Comparison of ENCODE assay signal across 7 mouse cellular contexts in genomic region chr13:21362621-21363248, GRCm38 (mm10). TPM values are rescaled to one million over a fixed set of nuclear protein-coding genes. Genes with fewer than 3 reads are reported as not detected.
A peak's percentile ranks its signal among the peaks of the same experiment; 100 is the strongest.
DNase-seq lines count a peak whose midpoint lies in the region; ATAC-seq lines count a peak whose summit lies in the region.

TSS of gene Zscan12 (plus strand) at chr13:21362820.

- H3K36me3 ChIP-seq in embryonic facial prominence, embryonic 12.5 days = peaks cover 9% of the 10 kb centered on the region
- no peaks in the 10 kb centered on the region; the same call in 1 of the 2 replicates for H3K36me3 ChIP-seq in limb, embryonic 11.5 days (ENCODE audit: control insufficient read depth, insufficient read depth, low read length)
- peaks cover 8% of the 10 kb centered on the region; the same call in 1 of the 2 replicates for H3K36me3 ChIP-seq in midbrain, embryonic 14.5 days (ENCODE audit: control insufficient read depth, insufficient read depth, low read length)

- DNase-seq in adrenal gland, postnatal 25 days = peak; percentile 89
- peak; percentile 100 for DNase-seq in heart, adult 11 months
- DNase-seq in kidney, adult 18-20 months = peak; percentile 90
- peak; percentile 94 for DNase-seq in limb, embryonic 11.5 days (ENCODE audit: low spot score)
- peak; percentile 97 for DNase-seq in midbrain, embryonic 14.5 days
- peak; percentile 62 to 65 for DNase-seq in spleen, adult 18-20 months

- H3K27ac ChIP-seq in embryonic facial prominence, embryonic 12.5 days = peak within 1 kb of the TSS; percentile 84
- H3K27ac ChIP-seq in limb, embryonic 11.5 days (replicated peaks; ENCODE audit: low read depth, low read length) = peak within 1 kb of the TSS; percentile 69; the same call in 1 of the 2 replicates
- peak within 1 kb of the TSS; percentile 47; the same call in 1 of the 2 replicates for H3K27ac ChIP-seq in midbrain, embryonic 14.5 days (replicated peaks; ENCODE audit: low read depth, low read length)

- WGBS in embryonic facial prominence, embryonic 12.5 days = 1% methylated on average over 29 of the region's 29 CpGs
- WGBS in limb, embryonic 11.5 days = 1% methylated on average over 27 of the region's 29 CpGs
- under 1% methylated on average over 29 of the region's 29 CpGs for WGBS in midbrain, embryonic 14.5 days

- H3K4me1 ChIP-seq in embryonic facial prominence, embryonic 12.5 days = peaks cover 15% of the 10 kb centered on the region
- peaks cover 10% of the 10 kb centered on the region for H3K4me1 ChIP-seq in limb, embryonic 11.5 days (ENCODE audit: control insufficient read depth, insufficient read depth, low read length)
- peaks cover 25% of the 10 kb centered on the region for H3K4me1 ChIP-seq in midbrain, embryonic 14.5 days (ENCODE audit: control insufficient read depth, insufficient read depth, low read length)

- H3K27me3 ChIP-seq in embryonic facial prominence, embryonic 12.5 days = no peaks in the 10 kb centered on the region
- H3K27me3 ChIP-seq in limb, embryonic 11.5 days (ENCODE audit: control insufficient read depth, insufficient read depth, low read length) = no peaks in the 10 kb centered on the region
- H3K27me3 ChIP-seq in midbrain, embryonic 14.5 days (ENCODE audit: control insufficient read depth, insufficient read depth, low read length) = no peaks in the 10 kb centered on the region

- peak; percentile 99 for ATAC-seq in embryonic facial prominence, embryonic 12.5 days (ENCODE audit: insufficient number of reproducible peaks, insufficient read depth, low FRiP score, low TSS enrichment)
- ATAC-seq in limb, embryonic 11.5 days (ENCODE audit: insufficient number of reproducible peaks, low FRiP score, low TSS enrichment, low read depth) = peak; percentile 99
- ATAC-seq in midbrain, embryonic 14.5 days (ENCODE audit: low FRiP score, low TSS enrichment) = peak; percentile 98

- peak within 1 kb of the TSS; percentile 57 for H3K4me2 ChIP-seq in embryonic facial prominence, embryonic 12.5 days (replicated peaks)
- peak within 1 kb of the TSS; percentile 57 for H3K4me2 ChIP-seq in limb, embryonic 11.5 days (ENCODE audit: low read depth, severe bottlenecking)
- H3K4me2 ChIP-seq in midbrain, embryonic 14.5 days (ENCODE audit: low read length) = peak within 1 kb of the TSS; percentile 69

- peak within 1 kb of the TSS; percentile 92 for H3K9ac ChIP-seq in embryonic facial prominence, embryonic 12.5 days
- H3K9ac ChIP-seq in limb, embryonic 11.5 days (ENCODE audit: low read length) = peak within 1 kb of the TSS; percentile 94
- peak within 1 kb of the TSS; percentile 72 for H3K9ac ChIP-seq in midbrain, embryonic 14.5 days (replicated peaks; ENCODE audit: low read length)

- peak within 1 kb of the TSS; percentile 83 for H3K4me3 ChIP-seq in embryonic facial prominence, embryonic 12.5 days
- H3K4me3 ChIP-seq in limb, embryonic 11.5 days (ENCODE audit: low read depth, low read length) = peak within 1 kb of the TSS; percentile 78
- H3K4me3 ChIP-seq in midbrain, embryonic 14.5 days (replicated peaks; ENCODE audit: low read depth, low read length) = peak within 1 kb of the TSS; percentile 56

- no peaks in the 10 kb centered on the region for H3K9me3 ChIP-seq in embryonic facial prominence, embryonic 12.5 days
- H3K9me3 ChIP-seq in limb, embryonic 11.5 days (ENCODE audit: control insufficient read depth, low read length) = no peaks in the 10 kb centered on the region
- no peaks in the 10 kb centered on the region for H3K9me3 ChIP-seq in midbrain, embryonic 14.5 days (ENCODE audit: control insufficient read depth, low read length)

RNA-seq across cellular contexts. Expression of gene Zscan12, which starts in this region (rescaled TPM):
- total RNA-seq in adrenal gland, postnatal 25 days (2021) = 9.8 and 13.3 TPM in 2 replicates
- 17.4 and 19.2 TPM in 2 replicates for polyA plus RNA-seq in embryonic facial prominence, embryonic 12.5 days (2016; fragmentation: Nextera tagmentation; extraction: Ambion mirVana)
- polyA plus RNA-seq in limb, embryonic 11.5 days (2014; fragmentation: Nextera tagmentation; extraction: Ambion mirVana) = 20.2 and 20.3 TPM in 2 replicates
- 11.8 and 15.9 TPM in 2 replicates for polyA plus RNA-seq in midbrain, embryonic 14.5 days (2014; fragmentation: Nextera tagmentation; extraction: Ambion mirVana)

Comparison
In these comparisons a context has a peak if more than half of its experiments do, and no peak if none do; other contexts are left out.
1. Peak in every context shown above with its lines: DNase-seq, ATAC-seq, H3K4me3 ChIP-seq and H3K27ac ChIP-seq.